Mouse (Mus musculus): ENCODE data around the gene Tube1.

- TF ChIP-seq MAFK (IDR thresholded peaks at IDR 0.05; ENCODE audit: borderline replicate concordance, low read depth, low read length) (no peak), KAT2A (conservative IDR thresholded peaks at IDR 0.05; ENCODE audit: low read depth, low read length) (no peak), ZC3H11A (IDR thresholded peaks at IDR 0.05; ENCODE audit: low read depth, low read length) (no peak), CTCF (IDR thresholded peaks at IDR 0.05 in 2 of 3, conservative IDR thresholded peaks at IDR 0.05 in 1 of 3; ENCODE audit: control insufficient read depth in 1 of 3, insufficient read depth in 1 of 3, low read depth in 2 of 3, low read length in 3 of 3, poor library complexity in 1 of 3, severe bottlenecking in 1 of 3) (no peak), ETS1 (IDR thresholded peaks at IDR 0.05; ENCODE audit: low read depth, low read length) (no peak), JUND (IDR thresholded peaks at IDR 0.05; ENCODE audit: low read depth, low read length) (no peak), ZKSCAN1 (IDR thresholded peaks at IDR 0.05; ENCODE audit: low read depth, low read length) (no peak), MYC (IDR thresholded peaks at IDR 0.05; ENCODE audit: low read depth, low read length) (no peak)
Observed at GRCm38 (mm10) chr10:39104803-39105449, 28.9 kb upstream of the Tube1 start.

Data from MEL (cell line).